Mouse (Mus musculus) liver, embryonic 15.5 days (tissue): ENCODE measurements around the gene Uncx. TPM values are rescaled to one million over a fixed set of nuclear protein-coding genes. Genes with fewer than 3 reads are reported as not detected.

ENCODE experiments used
- ATAC-seq: fragments of 200-750 bp; cut with Nextera tagmentation; 2 replicates; pipeline ENCODE4 v1.8.0; 2017; ENCODE audit warnings: moderate number of reproducible peaks, mild to moderate bottlenecking, moderate library complexity; ENCODE audit not compliant: insufficient read depth
- H3K27ac ChIP-seq: fragments of 300-500 bp; sonication (generic); replicated peaks from 2 replicates; pipeline ENCODE4 v1.5.1; 2015; ENCODE audit warnings: mild to moderate bottlenecking, inconsistent platforms
- H3K27me3 ChIP-seq: fragments of 300-500 bp; sonication (generic); 2 replicates; pipeline ENCODE4 v1.6.1; 2015; ENCODE audit warnings: mild to moderate bottlenecking, inconsistent platforms
- H3K36me3 ChIP-seq: fragments of 300-500 bp; sonication (generic); replicated peaks from 2 replicates; pipeline ENCODE4 v1.6.1; 2015; ENCODE audit warnings: moderate library complexity, mild to moderate bottlenecking, inconsistent platforms
- H3K4me1 ChIP-seq: fragments of 300-500 bp; sonication (generic); replicated peaks from 2 replicates; pipeline ENCODE4 v1.6.1; 2015; ENCODE audit warnings: inconsistent platforms
- H3K4me2 ChIP-seq: fragments of 300-500 bp; sonication (generic); 2 replicates; pipeline ENCODE4 v1.6.1; 2015; ENCODE audit warnings: moderate library complexity, mild to moderate bottlenecking, inconsistent platforms
- H3K4me3 ChIP-seq: fragments of 300-500 bp; sonication (generic); replicated peaks from 2 replicates; pipeline ENCODE4 v1.5.1; 2015; ENCODE audit warnings: mild to moderate bottlenecking, inconsistent platforms
- H3K9ac ChIP-seq: fragments of 300-500 bp; sonication (generic); 2 replicates; pipeline ENCODE4 v1.6.1; 2015; ENCODE audit warnings: moderate library complexity, mild to moderate bottlenecking, inconsistent platforms
- H3K9me3 ChIP-seq: fragments of 300-500 bp; sonication (generic); replicated peaks from 2 replicates; pipeline ENCODE4 v1.6.1; 2016; ENCODE audit warnings: inconsistent platforms
- whole genome bisulfite sequencing: fragments of 180-500 bp; shearing (Covaris S2); methylation state at CpG from one replicate; pipeline ENCODE4 v1.1.7; 2015; ENCODE audit warnings: mixed read lengths; ENCODE audit not compliant: insufficient replicate concordance; 5-methylcytosine and 5-hydroxymethylcytosine counted together
- polyA plus RNA-seq: library from polyadenylated mRNA; unstranded; fragments of >200 nt; fragmentation: Nextera tagmentation; extraction: Ambion mirVana; gene quantifications from 2 replicates; pipeline ENCODE4 v1.2.1, GENCODE M21; 2015

Gene Uncx
- polyA plus RNA-seq, 1 experiment from 2014 or later = not detected

DNA sequence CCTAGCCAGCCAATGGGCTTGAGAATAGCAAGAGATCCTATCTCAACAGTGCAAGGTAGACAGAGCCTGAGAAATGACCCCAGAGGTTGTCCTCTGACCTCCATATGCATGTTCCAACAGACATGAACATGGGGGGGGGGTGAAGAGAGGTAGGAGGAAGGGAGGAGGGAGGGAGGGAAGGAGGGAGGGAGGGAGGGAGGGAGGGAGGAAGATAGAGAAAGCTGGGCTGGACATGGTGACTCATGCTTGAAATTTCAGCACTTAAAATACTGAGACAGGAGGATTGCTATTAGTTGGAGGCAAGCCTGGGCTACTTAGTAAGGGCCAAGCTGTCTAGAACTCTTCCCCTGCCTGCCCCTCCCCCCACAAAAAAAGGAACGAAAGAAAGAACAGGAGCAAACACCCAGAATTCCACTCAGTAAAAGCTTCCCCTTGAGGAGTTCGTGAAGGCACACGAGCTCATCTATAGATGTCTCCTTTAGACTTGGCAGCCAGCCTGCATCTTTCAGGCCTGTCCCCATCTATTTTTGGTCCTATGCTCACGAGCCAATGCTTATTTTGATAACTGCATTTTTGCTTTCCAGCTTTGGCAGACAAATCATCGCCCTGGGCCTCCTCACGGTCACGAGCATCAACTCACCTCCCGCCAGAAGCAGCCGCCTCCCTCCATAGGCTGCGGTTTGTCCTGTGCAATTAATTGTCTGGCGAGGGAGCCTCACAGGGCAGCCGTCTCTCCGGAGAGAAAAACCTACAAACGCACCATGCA, 23.0 kb upstream of the Uncx start:
- Histone ChIP-seq H3K36me3 (no peaks in the 10 kb centered on the region), H3K4me2 (no peak overlapping the region), H3K27ac (no peak overlapping the region), H3K9ac (no peak overlapping the region), H3K4me3 (no peak overlapping the region), H3K4me1 (no peaks in the 10 kb centered on the region), H3K27me3 (peaks cover 26% of the 10 kb centered on the region), H3K9me3 (no peaks in the 10 kb centered on the region)
- 49% methylated on average over 14 of the region's 14 CpGs for WGBS
- ATAC-seq = no peak

DNA sequence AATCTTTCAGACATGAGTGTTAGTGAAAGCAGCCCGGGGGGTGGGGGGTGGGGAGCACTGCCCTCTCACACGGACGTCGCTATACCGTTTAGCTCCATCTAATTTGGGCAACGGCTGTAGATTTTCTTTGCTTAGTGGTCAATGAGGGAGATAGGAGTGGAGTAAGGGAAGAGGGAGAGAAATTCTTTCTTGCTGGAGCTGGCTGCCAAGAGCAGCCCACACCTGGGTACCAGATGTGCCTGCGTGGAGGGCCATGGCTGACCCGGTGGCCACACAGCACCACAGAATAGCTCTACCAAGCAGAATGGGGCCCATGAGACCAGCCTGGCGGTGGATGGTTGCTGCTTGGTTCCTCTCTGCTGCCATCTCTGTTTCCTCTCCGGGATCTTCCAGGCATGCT, 21.3 kb upstream of the Uncx start:
- no peaks in the 10 kb centered on the region for H3K9me3 ChIP-seq
- peaks cover 20% of the 10 kb centered on the region for H3K27me3 ChIP-seq
- no peaks in the 10 kb centered on the region for H3K36me3 ChIP-seq
- no peak overlapping the region for H3K4me3 ChIP-seq
- no peaks in the 10 kb centered on the region for H3K4me1 ChIP-seq
- no peak for ATAC-seq
- WGBS = 61% methylated on average over 10 of the region's 10 CpGs
- no peak overlapping the region for H3K4me2 ChIP-seq
- no peak overlapping the region for H3K9ac ChIP-seq
- H3K27ac ChIP-seq = no peak overlapping the region

DNA sequence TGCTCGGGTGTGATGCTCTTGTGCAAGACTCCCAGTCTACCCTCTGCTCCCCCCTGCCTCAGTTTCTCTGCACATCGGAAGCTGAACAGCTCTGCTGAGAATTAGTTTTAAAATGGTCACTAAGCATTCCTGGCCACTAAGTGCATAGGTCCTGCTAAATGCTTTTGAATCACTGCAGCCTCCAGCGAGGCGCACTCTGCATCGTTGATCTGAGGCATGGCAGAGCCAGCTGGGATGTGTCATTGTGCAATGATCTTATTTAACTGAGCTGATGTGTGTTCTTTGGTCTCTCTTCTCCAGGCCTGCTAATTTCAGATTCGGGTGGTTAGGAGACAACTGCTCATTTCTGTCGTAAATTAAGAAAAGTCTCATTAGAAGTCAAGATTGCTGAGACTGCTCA, 14.4 kb upstream of the Uncx start:
- Histone ChIP-seq H3K36me3 (no peaks in the 10 kb centered on the region), H3K4me2 (no peak overlapping the region), H3K27me3 (peaks cover 68% of the 10 kb centered on the region), H3K4me1 (no peaks in the 10 kb centered on the region), H3K27ac (no peak overlapping the region), H3K9me3 (no peaks in the 10 kb centered on the region), H3K9ac (no peak overlapping the region), H3K4me3 (no peak overlapping the region)
- ATAC-seq = no peak
- 57% methylated on average over 7 of the region's 7 CpGs for WGBS

DNA sequence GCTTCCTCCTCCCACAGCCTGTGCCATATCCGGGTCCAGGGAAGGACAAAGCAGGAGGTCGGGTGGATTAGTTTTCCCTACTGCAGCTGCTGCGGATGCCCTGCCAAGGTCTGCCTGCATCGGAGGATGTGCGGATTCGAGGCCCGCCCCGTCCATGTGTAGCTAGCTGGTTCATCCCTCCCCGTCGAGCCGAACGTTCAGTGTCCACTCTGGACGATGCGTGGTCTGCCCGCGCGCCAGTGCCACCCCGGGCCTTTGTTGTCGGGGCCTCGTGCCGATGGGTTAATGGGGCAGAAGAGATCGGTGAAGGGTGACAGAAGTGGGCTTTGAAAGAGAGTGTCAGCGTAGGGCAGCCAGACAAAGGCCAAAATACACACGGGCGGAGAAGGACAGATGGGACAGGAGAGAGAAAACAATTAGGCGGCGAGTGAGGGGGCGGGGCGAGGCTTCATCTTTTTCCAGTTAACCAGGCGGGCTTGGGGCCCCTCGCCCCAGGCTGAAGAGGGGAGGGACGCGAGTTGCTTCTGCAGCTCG, 7.8 kb upstream of the Uncx start:
- Histone ChIP-seq H3K4me1 (no peaks in the 10 kb centered on the region; the same call in 1 of the 2 replicates), H3K9me3 (no peaks in the 10 kb centered on the region), H3K27ac (no peak overlapping the region), H3K27me3 (peaks cover 95% of the 10 kb centered on the region), H3K4me3 (no peak overlapping the region), H3K4me2 (no peak overlapping the region), H3K36me3 (no peaks in the 10 kb centered on the region), H3K9ac (no peak overlapping the region)
- WGBS = 2% methylated on average over 34 of the region's 34 CpGs
- no peak for ATAC-seq

DNA sequence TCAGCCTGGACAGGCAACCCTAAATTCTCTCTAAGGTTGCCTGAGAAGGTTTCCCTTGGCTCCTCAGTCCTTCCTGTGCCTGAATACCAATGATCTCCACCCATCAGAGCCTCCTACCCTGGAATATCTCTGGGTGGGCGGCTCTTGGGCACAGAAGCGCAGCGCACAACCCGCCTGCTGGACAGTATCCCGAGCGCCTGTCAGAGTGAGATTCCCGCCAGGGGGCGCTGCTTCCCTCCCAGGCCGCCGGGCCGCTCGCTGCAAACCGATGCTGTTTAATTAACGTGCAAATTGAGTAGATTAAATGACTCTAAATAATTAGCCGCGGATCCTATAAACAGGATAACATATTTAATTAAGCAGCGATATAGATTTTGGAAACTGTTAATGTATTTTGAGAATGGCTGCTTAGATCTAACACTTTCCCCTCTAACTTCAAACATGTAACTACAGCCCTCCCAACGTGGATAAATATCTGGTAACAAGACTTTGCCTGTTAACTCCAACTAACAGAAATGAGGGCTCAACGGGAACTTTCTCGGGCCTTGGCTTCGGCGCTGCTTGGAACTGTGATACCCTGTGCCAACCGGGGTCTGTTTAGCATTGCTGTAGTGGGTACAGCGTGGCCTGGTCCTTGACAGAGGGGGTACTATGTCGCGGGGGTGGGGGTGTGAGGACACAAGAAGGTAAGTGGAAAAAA, 6.9 kb upstream of the Uncx start:
- Histone ChIP-seq H3K4me2 (no peak overlapping the region), H3K9ac (no peak overlapping the region), H3K27ac (no peak overlapping the region), H3K4me3 (no peak overlapping the region), H3K27me3 (peaks cover 98% of the 10 kb centered on the region), H3K36me3 (no peaks in the 10 kb centered on the region), H3K9me3 (no peaks in the 10 kb centered on the region), H3K4me1 (no peaks in the 10 kb centered on the region; the same call in 1 of the 2 replicates)
- WGBS = 2% methylated on average over 26 of the region's 26 CpGs
- ATAC-seq = no peak

DNA sequence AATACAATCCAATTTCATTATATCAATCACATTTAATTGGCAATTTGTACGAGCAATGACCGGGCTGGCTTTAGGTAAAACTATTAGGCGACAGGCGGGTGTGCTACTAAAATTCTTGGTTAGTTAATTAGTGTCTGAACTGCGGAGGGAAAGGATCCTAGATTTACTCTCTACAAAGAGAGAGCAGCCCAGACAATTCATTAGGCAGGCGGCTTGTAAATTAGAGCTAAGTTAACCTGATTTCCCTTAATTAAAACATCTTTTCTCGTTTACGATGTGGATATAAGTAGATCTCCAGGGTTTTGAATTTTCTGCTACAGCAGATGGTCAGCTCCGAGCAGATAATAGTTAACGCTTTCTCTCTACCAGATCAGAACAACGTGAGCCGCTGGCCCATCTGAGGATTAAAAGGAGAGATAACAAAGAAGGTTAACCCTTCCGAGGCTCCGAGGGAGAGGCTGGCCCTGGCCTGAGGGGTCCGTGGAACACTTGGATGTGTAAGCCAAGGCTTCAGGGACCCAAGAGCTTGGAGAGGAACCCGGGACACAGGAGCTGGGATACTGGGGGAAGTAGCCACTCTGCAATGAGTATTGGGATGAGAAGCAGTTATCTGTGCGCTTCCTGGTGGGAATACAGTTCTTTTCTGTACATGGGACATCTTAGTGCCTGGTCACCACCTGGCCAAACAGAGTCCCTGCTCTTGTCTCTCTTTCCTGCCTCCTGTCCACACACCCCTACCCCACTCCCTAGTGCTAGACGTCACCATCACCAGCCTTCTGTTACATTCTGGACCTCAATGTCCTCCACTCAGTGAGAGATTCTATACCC, 6.2 kb upstream of the Uncx start:
- no peak overlapping the region for H3K9ac ChIP-seq
- no peak for ATAC-seq
- H3K36me3 ChIP-seq = no peaks in the 10 kb centered on the region
- H3K27me3 ChIP-seq = peaks cover 99% of the 10 kb centered on the region
- no peak overlapping the region for H3K4me3 ChIP-seq
- H3K9me3 ChIP-seq = no peaks in the 10 kb centered on the region
- no peak overlapping the region for H3K4me2 ChIP-seq
- no peaks in the 10 kb centered on the region; the same call in 1 of the 2 replicates for H3K4me1 ChIP-seq
- 6% methylated on average over 18 of the region's 18 CpGs for WGBS
- no peak overlapping the region for H3K27ac ChIP-seq

DNA sequence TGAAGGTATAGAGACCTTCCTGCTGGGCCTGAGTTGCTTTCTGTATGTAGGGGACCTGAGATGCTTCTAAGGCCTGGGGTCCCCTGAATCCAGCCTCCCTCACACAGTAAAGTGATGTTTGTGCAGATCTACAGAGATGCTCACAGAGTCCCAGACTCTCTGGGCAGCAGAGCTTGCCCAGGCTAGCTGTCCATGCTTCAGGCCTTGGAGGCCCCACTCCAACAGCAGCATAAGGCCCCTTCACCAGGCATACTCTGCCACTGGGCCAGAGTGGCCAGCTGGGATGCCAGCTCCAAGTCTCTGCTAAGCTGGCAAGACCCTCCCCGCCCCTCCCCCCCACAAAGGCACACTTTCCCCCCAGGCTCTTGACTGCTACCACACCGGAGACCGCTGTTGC, 5.6 kb upstream of the Uncx start:
- Histone ChIP-seq H3K9me3 (no peaks in the 10 kb centered on the region), H3K4me2 (no peak overlapping the region), H3K4me1 (no peaks in the 10 kb centered on the region; the same call in 1 of the 2 replicates), H3K27me3 (peaks cover 99% of the 10 kb centered on the region), H3K27ac (no peak overlapping the region), H3K4me3 (no peak overlapping the region), H3K9ac (no peak overlapping the region), H3K36me3 (no peaks in the 10 kb centered on the region)
- 2% methylated on average over 3 of the region's 3 CpGs for WGBS
- ATAC-seq = no peak

DNA sequence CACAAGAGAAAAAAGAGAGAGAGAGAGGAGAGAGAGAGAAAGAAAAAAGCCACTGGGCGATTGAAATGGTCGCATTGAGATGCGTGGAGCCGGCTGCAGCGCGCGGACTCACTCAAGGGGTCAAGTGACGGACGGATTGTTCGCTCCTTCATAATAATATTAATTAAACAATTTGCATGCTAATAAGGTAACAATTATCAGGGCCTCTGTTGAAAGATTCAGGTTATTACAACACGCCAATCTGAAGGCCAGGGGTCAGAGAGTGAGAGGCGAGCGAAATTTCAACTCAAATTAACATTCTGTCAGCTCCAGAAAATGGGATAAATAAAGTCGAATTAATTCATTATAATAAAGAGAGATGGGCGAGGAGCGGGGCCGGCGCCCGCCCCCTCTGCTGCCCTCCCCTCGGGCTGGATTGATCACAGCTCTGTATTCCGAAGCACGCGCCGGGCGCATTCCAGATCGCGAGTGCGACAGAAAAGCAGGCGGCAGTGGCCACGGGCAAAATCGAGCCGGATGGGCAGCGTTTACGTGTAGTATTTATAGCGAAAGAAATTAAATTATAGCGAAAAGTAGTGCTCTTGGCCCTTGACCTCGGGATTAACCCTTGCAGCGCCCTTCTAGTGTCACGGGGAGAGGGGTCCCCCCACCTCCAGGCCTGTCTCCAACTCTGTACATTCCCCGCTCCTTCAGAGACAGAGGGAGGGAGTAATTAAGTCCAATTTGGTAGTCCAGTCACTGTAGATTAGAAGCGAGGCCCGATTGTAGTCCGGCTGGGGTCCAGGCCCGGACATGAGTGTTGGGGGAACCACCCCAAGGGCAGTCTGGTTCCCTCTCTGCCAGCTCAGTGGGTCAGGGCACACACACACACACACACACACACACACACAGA, 1.9 kb upstream of the Uncx start:
- WGBS = 3% methylated on average over 44 of the region's 44 CpGs
- ATAC-seq = no peak

DNA sequence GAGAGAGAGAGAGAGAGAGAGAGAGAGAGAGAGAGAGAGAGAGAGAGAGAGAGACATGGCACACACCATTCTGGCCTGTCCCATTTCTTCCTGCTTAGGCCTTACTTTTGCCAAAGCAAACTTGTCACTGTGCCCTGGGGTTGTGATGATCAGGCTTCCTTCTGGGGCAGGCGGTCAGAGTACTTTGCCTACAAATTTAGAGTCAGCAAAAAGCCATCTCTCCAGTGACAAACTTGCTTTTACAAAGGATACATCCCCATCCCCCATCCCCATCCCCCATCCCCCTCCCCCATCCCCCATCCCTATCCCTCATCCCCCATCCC, 1.3 kb upstream of the Uncx start:
- WGBS = 0% methylated on average over 1 of the region's 1 CpGs
- H3K9me3 ChIP-seq = no peaks in the 10 kb centered on the region
- no peak for ATAC-seq
- no peak overlapping the region for H3K27ac ChIP-seq
- H3K27me3 ChIP-seq = peaks cover 100% of the 10 kb centered on the region
- H3K4me2 ChIP-seq = no peak overlapping the region
- H3K9ac ChIP-seq = no peak overlapping the region
- H3K36me3 ChIP-seq = no peaks in the 10 kb centered on the region
- no peaks in the 10 kb centered on the region for H3K4me1 ChIP-seq
- no peak overlapping the region for H3K4me3 ChIP-seq

More for the DNA sequence above, 1.9 kb upstream of the Uncx start:
- Histone ChIP-seq H3K27me3 (peaks cover 100% of the 10 kb centered on the region), H3K4me3 (no peak overlapping the region), H3K36me3 (no peaks in the 10 kb centered on the region), H3K9me3 (no peaks in the 10 kb centered on the region), H3K27ac (no peak overlapping the region), H3K4me1 (no peaks in the 10 kb centered on the region), H3K9ac (no peak overlapping the region), H3K4me2 (no peak overlapping the region)

DNA sequence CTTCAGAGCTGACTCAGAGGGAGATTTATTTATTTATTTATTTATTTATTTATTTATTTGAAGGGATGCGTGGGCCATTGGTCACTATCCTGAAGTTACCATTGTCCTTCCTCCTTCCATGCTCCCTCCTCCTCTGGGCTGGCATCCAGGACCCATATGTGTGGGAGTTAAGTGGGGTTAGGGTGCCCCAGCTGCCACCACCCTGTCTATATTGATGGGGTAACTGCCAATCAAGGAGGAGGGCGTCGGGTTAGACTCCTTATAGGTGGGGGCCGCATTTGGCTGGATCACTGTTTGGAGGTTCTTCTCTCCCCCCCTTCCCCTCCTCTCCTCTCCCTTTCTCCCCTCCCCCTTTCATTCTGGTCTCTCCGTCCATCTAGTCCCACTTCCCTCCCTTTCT, 738 bp upstream of the Uncx start:
- Histone ChIP-seq H3K27ac (no peak overlapping the region), H3K36me3 (no peaks in the 10 kb centered on the region), H3K9me3 (no peaks in the 10 kb centered on the region), H3K9ac (no peak overlapping the region), H3K4me3 (no peak overlapping the region), H3K4me2 (no peak overlapping the region), H3K27me3 (peaks cover 100% of the 10 kb centered on the region), H3K4me1 (no peaks in the 10 kb centered on the region)
- WGBS = 2% methylated on average over 5 of the region's 5 CpGs
- no peak for ATAC-seq
